Mouse (Mus musculus): ENCODE data around the gene Ndufc1. TPM values are rescaled to one million over a fixed set of nuclear protein-coding genes. Genes with fewer than 3 reads are reported as not detected.
A peak's percentile ranks its signal among the peaks of the same experiment; 100 is the strongest.
"Not testable (repeated sequence)": the region's sequence is repeated elsewhere in the genome, so short reads cannot be mapped to it uniquely, and the experiment has no call there.

Gene Ndufc1
- total RNA-seq, 2 experiments from 2014 or later = 341 to 350 TPM

DNA sequence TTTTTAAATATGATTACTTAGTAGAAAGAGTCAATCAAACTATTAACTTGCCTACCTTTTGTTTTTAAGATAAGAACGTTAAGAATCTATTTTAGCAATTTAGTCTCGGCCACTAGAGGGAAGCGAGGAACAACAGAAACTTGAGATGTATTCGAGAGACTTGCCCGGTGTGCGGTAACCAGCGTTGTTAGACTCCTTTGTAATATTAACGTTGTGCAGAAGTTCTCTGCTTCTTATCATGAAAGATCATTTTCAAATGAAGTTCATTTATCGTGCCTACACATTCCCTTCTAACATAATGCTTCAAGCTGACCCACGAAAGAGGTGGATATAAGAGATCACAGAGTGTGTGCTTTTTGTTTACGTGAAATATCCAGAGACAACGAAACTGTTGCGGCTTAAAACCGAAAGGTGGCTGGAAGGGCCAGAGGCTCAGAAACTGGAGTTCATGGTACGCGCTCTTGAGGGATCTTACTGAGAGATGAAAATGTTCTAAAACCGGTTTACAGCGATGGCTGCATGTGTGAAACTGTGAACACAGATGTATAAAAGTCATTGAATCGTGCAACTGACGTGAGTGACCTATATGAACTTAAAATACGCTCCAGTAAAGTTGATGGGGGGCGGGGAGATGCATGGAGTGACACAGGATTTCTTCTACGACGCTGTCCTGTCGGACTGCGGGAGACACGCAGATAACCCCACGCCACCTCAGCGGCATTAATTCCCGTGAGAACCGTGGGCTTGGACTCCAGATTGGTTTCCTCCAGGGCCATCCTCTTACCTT, 30.7 kb downstream of the Ndufc1 start:
- intact Hi-C loops (cut with DNase I) = no loop called here
- no peak for DNase-seq (ENCODE audit: extremely low spot score in 1 of 2, low spot score in 2 of 2)

DNA sequence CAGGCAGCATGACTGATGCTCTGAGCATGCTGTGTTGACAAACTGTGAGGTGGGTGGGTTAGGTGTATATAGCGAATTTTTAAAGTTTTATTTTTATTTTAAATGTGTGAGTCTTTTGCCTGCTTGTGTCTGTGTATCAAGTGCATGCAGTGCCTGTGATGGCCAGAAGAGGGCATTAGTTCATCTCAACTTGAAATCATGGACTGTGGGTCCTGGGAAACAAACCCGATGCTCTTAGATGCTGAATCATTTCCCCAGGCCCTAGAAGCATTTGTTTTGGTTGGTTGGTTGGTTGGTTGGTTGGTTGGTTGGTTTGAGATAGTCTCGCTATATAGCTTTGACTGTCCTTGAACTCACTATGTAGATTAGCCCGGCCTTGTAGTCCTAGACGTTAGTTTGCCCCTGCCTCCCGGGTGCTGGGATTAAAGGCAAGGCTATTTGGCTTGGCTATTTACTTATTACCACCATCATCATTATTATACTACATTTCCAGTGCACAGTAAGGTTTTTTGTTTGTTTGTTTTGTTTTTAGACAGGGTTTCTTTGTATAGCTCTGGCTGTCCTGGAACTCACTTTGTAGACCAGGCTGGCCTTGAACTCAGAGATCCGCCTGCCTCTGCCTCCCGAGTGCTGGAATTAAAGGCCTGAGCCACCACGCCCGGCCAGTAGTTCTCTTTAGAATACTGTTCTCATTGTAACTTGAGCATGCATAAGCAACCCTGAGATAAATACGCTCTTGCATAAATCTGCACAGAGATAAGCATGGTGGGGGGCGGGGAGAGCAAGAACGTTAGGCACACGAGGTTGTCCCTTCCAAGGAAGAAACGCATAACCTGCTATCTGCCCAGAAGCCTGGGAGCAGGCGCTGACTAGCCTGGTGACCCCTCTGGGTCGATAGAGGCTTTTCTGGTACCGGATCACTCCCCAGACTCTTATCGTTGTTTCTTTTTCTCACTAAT, 33.2 kb downstream of the Ndufc1 start:
- intact Hi-C loops (cut with DNase I) = no loop called here
- peak in 1 of 2 experiments; percentile 42 for DNase-seq (ENCODE audit: extremely low spot score in 1 of 2, low spot score in 2 of 2)

GRCm38 (mm10) chr3:51373544-51373943, 35.2 kb downstream of the Ndufc1 start:
- DNase-seq (ENCODE audit: extremely low spot score in 1 of 2, low spot score in 2 of 2) = no peak
- intact Hi-C loops (cut with DNase I) = no loop called here

DNA sequence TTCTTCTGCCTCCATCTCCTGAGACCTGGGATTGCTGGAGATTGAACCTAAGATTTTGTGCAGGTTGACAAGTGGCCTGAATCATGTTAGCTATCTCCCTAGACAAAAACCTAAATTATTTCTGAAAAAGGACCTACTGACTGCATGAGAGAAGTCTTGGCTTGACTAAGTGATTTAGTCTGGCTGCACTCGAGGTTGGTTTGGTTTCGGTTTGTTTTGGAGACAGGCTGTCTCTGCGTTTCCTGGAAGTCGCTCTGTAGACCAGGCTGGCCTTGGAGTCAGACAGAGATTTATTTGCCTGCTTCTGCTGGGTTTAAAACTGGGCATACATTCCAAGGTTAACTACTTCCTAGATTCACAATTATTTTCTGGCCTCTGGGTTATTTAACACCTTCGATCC, 35.9 kb downstream of the Ndufc1 start:
- DNase-seq (ENCODE audit: extremely low spot score in 1 of 2, low spot score in 2 of 2) = no peak
- intact Hi-C loops (cut with DNase I) = no loop called here

DNA sequence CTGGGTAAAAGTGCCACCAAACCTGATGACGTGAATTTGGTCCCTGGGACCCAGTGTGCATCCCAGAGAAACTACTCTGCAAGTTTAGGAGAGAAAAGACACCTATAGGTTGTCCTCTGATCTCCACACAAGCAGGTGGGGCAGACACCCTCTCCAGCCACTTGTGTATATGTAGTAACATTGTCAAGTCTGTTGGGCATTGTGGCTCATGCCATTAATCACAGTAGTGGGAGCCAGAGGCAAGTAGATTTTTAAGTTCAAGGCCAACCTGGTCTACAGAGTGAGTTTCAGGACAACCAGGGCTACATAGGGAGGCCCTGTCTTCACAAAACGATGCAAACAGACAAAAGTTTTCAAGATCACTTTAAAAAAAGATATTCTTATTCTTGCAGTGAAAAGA, 37.0 kb downstream of the Ndufc1 start:
- intact Hi-C loops (cut with DNase I) = no loop called here
- DNase-seq (ENCODE audit: extremely low spot score in 1 of 2, low spot score in 2 of 2) = no peak

GRCm38 (mm10) chr3:51368011-51368410, 40.8 kb downstream of the Ndufc1 start:
- intact Hi-C loops (cut with DNase I) = loop anchor here (5.0 kb wide), 1 partner anchor 136 kb away; no protein-coding TSS in a partner anchor
- no peak for DNase-seq (ENCODE audit: extremely low spot score in 1 of 2, low spot score in 2 of 2)

- intact Hi-C loops (cut with DNase I) = loop anchor here (5.0 kb wide), 1 partner anchor 135 kb away; no protein-coding TSS in a partner anchor
- DNase-seq (ENCODE audit: extremely low spot score in 1 of 2, low spot score in 2 of 2) = no peak
Measured at GRCm38 (mm10) chr3:51366926-51367325, 41.9 kb downstream of the Ndufc1 start.

DNA sequence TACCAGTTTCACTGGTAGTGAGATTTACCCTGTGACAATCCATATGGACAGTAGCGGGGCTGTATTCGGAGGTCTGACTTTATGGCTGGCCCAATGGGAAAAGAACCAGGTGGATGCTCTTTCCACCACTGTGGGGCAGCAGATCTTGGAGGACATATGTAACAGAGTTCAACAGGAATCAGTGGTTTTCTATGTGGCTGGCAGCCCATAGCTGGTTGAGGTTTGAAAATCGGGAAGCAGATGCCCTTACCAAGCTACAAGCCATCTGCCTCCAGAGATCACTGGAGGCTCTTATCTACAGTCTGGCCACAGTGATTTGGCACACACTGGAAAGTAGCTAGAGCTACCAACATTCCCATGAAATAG, 43.3 kb downstream of the Ndufc1 start:
- no peak for DNase-seq (ENCODE audit: extremely low spot score in 1 of 2, low spot score in 2 of 2)
- intact Hi-C loops (cut with DNase I) = loop anchor here (2.0 to 5.0 kb wide), 2 partner anchors 77 to 133 kb away; no protein-coding TSS in a partner anchor

GRCm38 (mm10) chr3:51364703-51365516, 43.9 kb downstream of the Ndufc1 start:
- peak; percentile 77 to 85 for DNase-seq (ENCODE audit: extremely low spot score in 1 of 2, low spot score in 2 of 2)
- intact Hi-C loops (cut with DNase I) = loop anchor here (2.0 to 5.0 kb wide), 2 partner anchors 76 to 133 kb away; no protein-coding TSS in a partner anchor

GRCm38 (mm10) chr3:51361066-51361465, 47.7 kb downstream of the Ndufc1 start:
- DNase-seq (ENCODE audit: extremely low spot score in 1 of 2, low spot score in 2 of 2) = no peak
- intact Hi-C loops (cut with DNase I) = no loop called here

DNA sequence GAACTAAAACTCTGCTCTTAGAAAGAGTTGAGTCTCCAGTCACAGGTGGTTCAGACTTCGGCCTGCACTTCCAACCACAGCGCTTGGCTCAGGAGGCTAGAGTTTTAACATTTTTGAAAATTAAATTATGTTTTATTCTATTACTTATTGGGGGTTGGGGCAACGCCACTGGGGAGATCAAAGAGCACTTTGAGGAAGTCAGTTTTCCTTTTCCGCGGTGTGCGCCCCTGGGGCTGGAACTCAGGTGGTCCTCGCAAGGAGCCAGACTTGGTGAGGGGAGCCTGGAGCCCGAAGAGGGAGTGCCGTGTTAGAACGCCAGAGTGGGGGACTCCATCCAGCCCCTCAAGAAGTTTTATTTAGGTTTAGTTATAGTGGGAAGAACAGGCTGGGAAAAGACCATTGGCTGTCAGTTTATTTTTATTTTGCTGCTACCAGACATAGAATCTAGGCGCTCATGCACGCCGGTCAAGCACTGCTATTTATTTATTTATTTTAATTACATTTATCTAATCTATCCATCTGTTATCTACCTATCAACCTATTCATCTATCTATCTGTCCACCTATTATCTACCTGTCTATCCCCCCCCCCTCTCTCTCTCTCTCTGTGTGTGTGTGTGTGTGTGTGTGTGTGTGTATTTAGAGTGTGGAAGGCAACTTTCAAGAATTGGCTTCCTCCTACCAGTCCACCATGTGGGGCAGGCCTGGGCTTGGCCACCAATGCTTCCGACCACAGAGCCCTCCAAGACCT, 49.1 kb downstream of the Ndufc1 start:
- DNase-seq (ENCODE audit: extremely low spot score in 1 of 2, low spot score in 2 of 2) = no peak
- intact Hi-C loops (cut with DNase I) = loop anchor here (2.0 kb wide), 1 partner anchor 19 kb away; the partner anchor contains the start of gene Elf2

DNA sequence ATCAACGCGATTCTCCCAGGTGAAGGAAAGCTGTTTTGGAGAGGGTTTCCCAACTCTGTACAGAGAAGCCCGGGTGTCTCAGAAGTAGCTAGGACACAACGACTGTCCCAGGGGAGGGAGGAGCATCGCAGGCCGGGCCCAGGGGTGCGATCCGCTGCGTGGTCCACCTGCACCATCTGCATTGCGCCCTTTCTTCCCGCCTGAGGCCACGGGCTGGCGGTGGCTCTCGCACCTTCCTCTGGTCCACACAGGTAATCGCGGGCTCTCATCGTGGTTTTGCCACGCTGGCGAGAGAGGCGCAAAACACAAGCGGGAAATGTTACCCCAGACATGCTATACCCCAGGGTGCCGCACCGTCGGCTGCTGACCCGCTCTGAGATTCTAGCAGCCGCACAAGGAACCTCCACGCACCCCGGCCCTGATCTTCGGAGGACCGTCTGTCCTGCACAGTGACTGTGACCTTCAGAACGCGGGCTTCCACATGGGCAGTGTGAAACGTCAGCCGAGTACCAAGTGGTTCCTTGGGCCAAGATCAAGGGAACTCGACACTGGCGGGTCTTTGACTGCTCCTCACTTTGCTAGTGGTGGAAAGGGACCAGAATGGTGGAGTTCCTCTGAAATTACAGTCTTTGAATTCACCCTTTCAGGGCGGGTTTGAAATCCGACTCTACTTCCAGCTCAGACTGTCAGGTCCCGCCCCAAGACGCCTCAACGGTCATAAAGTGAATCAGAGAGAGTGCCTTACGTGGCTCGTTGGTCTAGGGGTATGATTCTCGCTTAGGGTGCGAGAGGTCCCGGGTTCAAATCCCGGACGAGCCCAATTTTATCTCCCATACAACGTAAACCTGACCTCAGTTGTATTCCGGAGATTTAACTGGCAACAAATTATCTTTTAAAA, 49.9 kb downstream of the Ndufc1 start:
- intact Hi-C loops (cut with DNase I) = loop anchor here (2.0 kb wide), 1 partner anchor 18 kb away; the partner anchor contains the start of gene Elf2
- peak; percentile 43 to 60 for DNase-seq (ENCODE audit: extremely low spot score in 1 of 2, low spot score in 2 of 2)

DNA sequence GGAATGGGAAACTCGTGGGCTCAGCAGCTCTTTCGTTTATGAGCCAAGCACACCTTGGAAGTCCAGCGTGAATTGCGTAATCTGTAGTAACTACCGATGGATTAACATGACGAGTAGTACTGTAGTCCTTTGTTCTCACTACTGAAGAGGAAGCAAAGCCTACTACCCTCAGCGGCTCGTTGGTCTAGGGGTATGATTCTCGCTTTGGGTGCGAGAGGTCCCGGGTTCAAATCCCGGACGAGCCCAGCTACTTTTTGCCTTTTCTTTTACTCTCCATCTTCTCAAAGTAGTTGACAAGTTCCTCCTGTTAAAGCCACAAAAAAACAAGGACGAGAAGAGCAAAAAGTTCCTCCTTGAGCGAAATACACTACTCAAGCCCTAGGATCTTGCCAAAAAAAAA, 50.6 kb downstream of the Ndufc1 start:
- DNase-seq (ENCODE audit: extremely low spot score in 1 of 2, low spot score in 2 of 2) = peak; percentile 49 to 72
- intact Hi-C loops (cut with DNase I) = loop anchor here (2.0 kb wide), 1 partner anchor 17 kb away; the partner anchor contains the start of gene Elf2

DNA sequence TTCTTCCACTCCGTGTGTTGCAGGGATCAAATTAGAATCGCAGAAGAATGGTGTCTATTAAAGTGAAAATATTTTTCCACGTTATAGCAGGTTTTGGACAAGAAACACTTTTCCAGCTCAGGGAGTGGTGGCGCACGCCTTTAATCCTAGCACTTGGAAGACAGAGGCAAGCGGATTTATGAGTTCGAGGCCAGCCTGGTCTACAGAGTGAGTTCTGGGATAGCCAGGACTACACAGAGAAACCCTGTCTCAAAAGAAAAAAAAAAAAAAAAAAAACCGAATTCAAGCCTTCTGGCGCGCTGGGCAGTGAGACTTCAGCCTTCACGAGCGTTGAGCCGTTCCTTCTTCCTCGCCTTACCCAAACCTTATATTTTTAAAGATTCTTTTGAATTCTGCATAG, 51.2 kb downstream of the Ndufc1 start:
- intact Hi-C loops (cut with DNase I) = loop anchor here (2.0 kb wide), 1 partner anchor 17 kb away; the partner anchor contains the start of gene Elf2
- DNase-seq (ENCODE audit: extremely low spot score in 1 of 2, low spot score in 2 of 2) = no peak

DNA sequence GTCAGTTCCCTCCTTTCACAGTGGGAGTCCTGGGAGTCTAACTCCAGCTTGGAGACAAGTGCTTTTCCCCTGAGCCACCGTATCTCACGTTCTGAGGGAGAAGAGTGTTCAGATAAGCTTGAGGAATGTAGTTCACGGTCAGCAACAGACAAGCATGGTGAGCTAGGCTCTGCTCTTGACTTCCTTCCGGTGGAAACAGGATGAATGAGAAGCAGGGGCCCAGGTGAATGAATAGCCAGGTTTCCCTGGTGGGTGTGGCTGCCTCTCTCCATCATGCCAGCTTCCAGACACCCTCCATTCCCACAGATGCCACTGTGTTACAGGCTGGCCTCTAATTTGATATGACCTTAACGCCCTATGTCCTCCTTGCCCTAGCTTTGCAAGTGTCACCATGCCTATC, 51.7 kb downstream of the Ndufc1 start:
- no peak for DNase-seq (ENCODE audit: extremely low spot score in 1 of 2, low spot score in 2 of 2)
- intact Hi-C loops (cut with DNase I) = no loop called here

DNA sequence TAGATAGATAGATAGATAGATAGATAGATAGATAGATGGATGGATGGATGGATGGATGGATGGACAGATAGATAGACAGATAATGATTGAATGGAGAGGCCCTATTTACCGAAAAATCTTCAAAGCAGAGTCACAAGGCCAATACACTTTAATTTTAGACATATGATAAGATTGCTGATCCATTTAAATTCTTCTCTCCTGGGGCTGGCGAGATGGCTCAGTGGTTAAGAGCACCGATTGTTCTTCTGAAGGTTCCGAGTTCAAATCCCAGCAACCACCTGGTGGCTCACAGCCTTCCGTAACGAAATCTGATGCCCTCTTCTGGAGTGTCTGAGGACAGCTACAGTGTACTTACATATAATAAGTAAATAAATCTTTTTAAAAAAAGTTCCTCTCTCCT, 53.8 kb downstream of the Ndufc1 start:
- DNase-seq (ENCODE audit: extremely low spot score in 1 of 2, low spot score in 2 of 2); intact Hi-C loops (cut with DNase I): not testable (repeated sequence)

Data from left cerebral cortex, postnatal 10 days (tissue).